Mouse (Mus musculus): ENCODE measurements around the gene Fam205a2.
"Not testable (repeated sequence)": the region's sequence is repeated elsewhere in the genome, so short reads cannot be mapped to it uniquely, and the experiment has no call there.

Gene Fam205a2

GRCm38 (mm10) chr4:42528075-42528474 lies at the start of gene Fam205a2:
Fam205a2 (minus strand) TSS chr4:42528175.
- not testable (repeated sequence) for DNase-seq
